Mouse (Mus musculus) central nervous system, embryonic 18 days (tissue): ENCODE results near the gene Sla2. TPM values are rescaled to one million over a fixed set of nuclear protein-coding genes. Genes with fewer than 3 reads are reported as not detected.

Experiments
- polyA plus RNA-seq: library from polyadenylated mRNA; depleted of rRNA; stranded (reverse); fragments of >200 nt; gene quantifications from 2 replicates; pipeline ENCODE4 v1.2.3, GENCODE M21; 2012; rRNA removed

The Sla2 gene
- 0.07 and 0.08 TPM in 2 replicates for polyA plus RNA-seq

DNA sequence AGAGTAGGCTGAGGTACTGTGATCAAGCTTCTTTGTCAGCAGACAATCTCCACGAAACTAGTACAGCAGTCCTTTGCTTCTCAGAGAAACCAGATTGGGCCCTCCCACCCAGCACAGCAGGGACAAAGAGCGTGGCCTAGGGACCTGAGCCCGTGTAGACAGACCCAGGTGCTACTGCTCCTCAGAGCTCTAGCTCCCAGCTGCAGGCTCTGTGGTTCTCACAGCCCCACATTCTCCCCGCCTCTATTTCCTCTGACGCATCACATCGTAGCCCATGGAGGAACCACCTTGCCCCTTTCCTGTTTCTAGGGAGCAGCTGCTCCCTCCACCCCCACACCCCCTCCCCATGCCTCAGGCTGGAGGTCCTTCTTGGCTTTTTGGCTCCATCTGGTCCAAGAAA is at the start of gene Sla2:
TSS of gene Sla2 (minus strand) at position 176 of the 400 bp plus-strand sequence.

DNA sequence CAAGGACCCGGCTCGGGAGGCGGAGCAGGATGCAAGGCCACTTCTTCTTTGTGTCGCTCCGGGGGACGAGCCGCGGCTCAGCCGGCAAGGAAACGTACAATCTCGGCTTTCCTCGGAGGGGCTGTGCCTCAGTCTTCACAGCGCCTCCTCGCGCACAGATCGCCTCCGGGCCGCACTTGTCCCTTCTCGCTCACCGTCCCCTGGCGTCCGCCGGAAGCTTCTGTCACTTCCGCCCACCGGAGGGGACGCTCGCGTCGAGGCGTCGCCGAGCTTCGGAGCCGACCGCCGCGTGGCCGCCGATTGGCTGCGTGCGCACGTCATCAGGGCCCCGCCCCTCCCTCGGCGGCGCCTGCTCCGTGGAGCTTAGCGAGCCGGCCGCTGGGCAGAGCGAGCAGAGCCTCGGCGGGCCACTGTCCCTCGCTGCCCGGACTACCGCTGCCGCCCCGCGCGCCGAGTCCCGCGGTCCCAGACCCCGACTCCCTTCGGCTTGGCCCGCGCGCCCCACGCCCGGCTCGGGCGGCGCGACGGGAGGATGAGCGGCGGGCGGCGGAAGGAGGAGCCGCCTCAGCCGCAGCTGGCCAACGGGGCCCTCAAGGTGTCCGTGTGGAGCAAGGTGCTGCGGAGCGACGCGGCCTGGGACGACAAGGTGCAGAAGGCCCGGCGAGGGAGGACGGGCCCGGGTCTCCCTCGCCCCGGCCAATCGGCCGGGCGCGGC is 24.1 kb downstream of the Sla2 start, which contains the start of gene Rab5if:
TSS of gene Rab5if (plus strand) at position 357 of the 715 bp plus-strand sequence.

DNA sequence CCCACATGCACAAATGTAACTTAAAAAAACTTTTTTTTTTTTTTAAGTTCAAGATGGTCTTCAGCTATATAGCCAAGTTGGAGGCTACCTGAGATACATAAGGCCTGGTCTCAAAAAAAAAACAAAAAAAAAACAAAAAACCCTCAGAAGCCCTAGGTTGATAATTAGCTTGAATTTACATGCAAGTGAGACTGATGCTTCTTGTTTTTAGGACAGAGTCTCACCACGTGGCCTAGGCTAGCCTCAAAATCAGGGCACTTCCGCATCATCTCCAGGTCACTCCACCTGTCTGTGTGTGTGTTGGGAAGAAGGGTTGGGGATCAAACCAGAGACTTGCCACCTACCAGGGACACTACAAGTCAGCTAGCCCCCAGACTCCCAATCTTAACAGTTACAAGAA is 29.2 kb downstream of the Sla2 start, which contains the start of gene 4930518I15Rik:
TSS of gene 4930518I15Rik (minus strand) at position 112 of the 400 bp plus-strand sequence.

DNA sequence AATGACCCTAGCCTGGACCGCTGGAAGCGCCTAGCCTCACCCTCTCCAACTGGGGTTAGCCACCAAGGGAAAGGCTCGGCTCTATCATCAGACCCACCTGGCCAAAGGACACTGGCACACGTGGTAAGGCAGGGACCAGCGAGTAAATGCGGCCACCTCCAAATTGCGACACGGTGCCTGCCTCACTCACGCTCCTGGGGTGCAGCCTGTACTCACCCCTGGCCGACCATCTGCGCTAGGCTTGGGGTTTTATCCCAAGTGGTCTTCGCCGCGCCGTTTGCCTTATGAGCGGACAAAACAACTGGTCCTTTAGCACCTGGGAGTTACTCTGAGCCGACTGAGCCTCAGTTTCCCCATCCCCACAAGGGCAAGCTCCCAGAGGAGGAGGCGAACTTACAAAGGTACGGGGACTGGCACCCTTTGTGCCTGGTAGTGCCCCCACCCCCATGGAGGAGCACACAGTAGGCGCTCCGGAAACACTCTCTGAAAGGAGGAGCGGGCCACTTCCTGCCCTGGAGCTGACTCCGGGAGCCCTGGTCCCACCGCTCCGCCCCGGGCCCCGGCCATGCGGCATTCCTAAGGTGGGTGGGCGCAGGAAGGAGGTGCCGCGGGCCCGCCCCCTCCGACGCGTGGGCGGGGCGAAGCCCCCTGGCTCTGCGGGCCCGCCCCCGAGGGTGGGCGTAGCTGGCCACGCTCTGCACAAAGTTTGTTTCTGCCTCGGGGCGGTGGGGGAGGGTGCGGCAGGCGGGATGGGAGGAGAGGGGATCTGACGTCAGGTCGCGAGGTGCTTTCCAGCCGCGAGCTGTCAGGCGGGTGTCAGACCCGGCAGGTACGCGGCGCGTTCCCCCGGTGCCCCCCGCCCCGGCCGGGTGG is 47.4 kb downstream of the Sla2 start, which contains the start of gene Tgif2:
TSS of gene Tgif2 (plus strand) at position 689 of the 873 bp plus-strand sequence.

Other genes starting within 250 kb of the Sla2 start
- 25.9 and 26.9 TPM in 2 replicates for gene Myl9, start 111.8 kb downstream of the Sla2 start, polyA plus RNA-seq
- gene Tgif2, start 47.2 kb downstream of the Sla2 start, polyA plus RNA-seq: 10.3 and 13.2 TPM in 2 replicates
- gene 4930518I15Rik, start 29.2 kb downstream of the Sla2 start, polyA plus RNA-seq: 3.6 and 4.4 TPM in 2 replicates
- gene Rab5if, start 24.1 kb downstream of the Sla2 start, polyA plus RNA-seq: 123 and 131 TPM in 2 replicates
- gene Ndrg3, start 104.9 kb upstream of the Sla2 start, polyA plus RNA-seq: 226 and 247 TPM in 2 replicates
- gene Dsn1, start 120.0 kb upstream of the Sla2 start, polyA plus RNA-seq: 8.2 and 9.5 TPM in 2 replicates
- gene Soga1, start 192.1 kb upstream of the Sla2 start, polyA plus RNA-seq: 16.8 and 20.8 TPM in 2 replicates
- gene Tldc2, start 199.9 kb upstream of the Sla2 start, polyA plus RNA-seq: 0.17 and 0.36 TPM in 2 replicates
- 16.5 and 17.1 TPM in 2 replicates for gene Samhd1, start 248.1 kb upstream of the Sla2 start, polyA plus RNA-seq